Mouse (Mus musculus) embryonic facial prominence, embryonic 12.5 days (tissue): ENCODE results near the gene Mypop. TPM values are rescaled to one million over a fixed set of nuclear protein-coding genes. Genes with fewer than 3 reads are reported as not detected.

Experiments
- ATAC-seq: fragments of 200-750 bp; cut with Nextera tagmentation; 2 replicates; pipeline ENCODE4 v1.8.0; 2017; ENCODE audit not compliant: insufficient number of reproducible peaks, insufficient read depth, low FRiP score, low TSS enrichment
- H3K27ac ChIP-seq: fragments of 300-500 bp; sonication (generic); 2 replicates; pipeline ENCODE4 v1.5.1; 2016; ENCODE audit warnings: mild to moderate bottlenecking
- H3K27me3 ChIP-seq: fragments of 300-500 bp; sonication (generic); 2 replicates; pipeline ENCODE4 v1.6.1; 2016; ENCODE audit warnings: mild to moderate bottlenecking, moderate library complexity
- H3K36me3 ChIP-seq: fragments of 300-500 bp; sonication (generic); 2 replicates; pipeline ENCODE4 v1.6.1; 2016; ENCODE audit warnings: mild to moderate bottlenecking
- H3K4me1 ChIP-seq: fragments of 300-500 bp; sonication (generic); 2 replicates; pipeline ENCODE4 v1.6.1; 2016
- H3K4me2 ChIP-seq: fragments of 300-500 bp; sonication (generic); replicated peaks from 2 replicates; pipeline ENCODE4 v1.6.1; 2016; ENCODE audit warnings: mild to moderate bottlenecking, moderate library complexity
- H3K4me3 ChIP-seq: fragments of 300-500 bp; sonication (generic); 2 replicates; pipeline ENCODE4 v1.5.1; 2016; ENCODE audit warnings: mild to moderate bottlenecking
- H3K9ac ChIP-seq: fragments of 300-500 bp; sonication (generic); 2 replicates; pipeline ENCODE4 v1.6.1; 2016; ENCODE audit warnings: mild to moderate bottlenecking, moderate library complexity
- H3K9me3 ChIP-seq: fragments of 300-500 bp; sonication (generic); 2 replicates; pipeline ENCODE4 v1.6.1; 2016; ENCODE audit warnings: mild to moderate bottlenecking, moderate library complexity
- WGBS: fragments of 180-500 bp; shearing (Covaris S2); methylation state at CpG from one replicate; pipeline ENCODE4 v1.1.7; 2016; 5-methylcytosine and 5-hydroxymethylcytosine counted together
- polyA plus RNA-seq: library from polyadenylated mRNA; unstranded; fragments of >200 nt; fragmentation: Nextera tagmentation; extraction: Ambion mirVana; gene quantifications from 2 replicates; pipeline ENCODE4 v1.2.1, GENCODE M21; 2016

Mypop gene
- polyA plus RNA-seq: 7.7 and 9.8 TPM in 2 replicates

DNA sequence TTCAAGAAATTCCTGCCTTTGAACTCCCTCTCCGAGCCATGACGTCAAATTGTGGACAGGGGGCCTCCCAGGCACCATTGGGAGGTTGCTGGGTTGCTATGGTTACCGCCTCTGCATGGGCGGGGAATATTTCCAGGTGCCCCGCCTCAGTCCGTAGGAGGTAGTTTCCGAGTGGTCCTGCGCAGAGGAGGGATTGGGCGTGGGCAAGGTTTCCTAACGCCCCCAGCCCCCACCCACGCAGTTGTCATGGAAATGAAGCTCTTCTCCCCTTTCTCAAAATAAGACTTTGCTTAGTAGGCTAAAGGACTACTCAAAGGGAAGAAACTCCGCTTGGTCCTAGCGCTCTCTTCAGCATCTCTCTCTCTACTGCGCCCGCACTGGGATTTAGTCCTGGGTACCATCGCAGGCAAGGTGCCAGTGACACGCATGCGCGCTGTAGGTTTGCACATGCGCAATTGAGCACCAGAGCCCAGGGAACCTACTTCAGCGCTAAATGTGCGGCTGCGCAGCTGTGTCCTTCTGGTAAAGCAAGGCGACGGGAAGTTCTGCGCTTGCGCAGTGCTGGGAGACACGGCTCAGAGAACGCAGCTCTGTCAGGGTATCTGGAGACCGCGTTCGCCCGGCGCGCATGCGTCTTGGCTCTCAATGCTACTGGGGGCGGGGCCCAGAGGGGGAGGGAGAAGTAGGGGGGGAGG, at the start of gene Mypop:
TSS of gene Mypop (plus strand) at position 645 of the 695 bp plus-strand sequence.
- under 1% methylated on average over 37 of the region's 37 CpGs for WGBS
- H3K9me3 ChIP-seq: no peaks in the 10 kb centered on the region
- peak; percentile 94 for ATAC-seq
- H3K27me3 ChIP-seq: peaks cover 30% of the 10 kb centered on the region
- peak within 1 kb of the TSS; percentile 77 for H3K4me2 ChIP-seq
- peak within 1 kb of the TSS; percentile 57 for H3K9ac ChIP-seq
- H3K36me3 ChIP-seq: no peaks in the 10 kb centered on the region
- peak within 1 kb of the TSS; percentile 87 for H3K27ac ChIP-seq
- peak within 1 kb of the TSS; percentile 48 for H3K4me3 ChIP-seq
- H3K4me1 ChIP-seq: peaks cover 12% of the 10 kb centered on the region; the same call in 1 of the 2 replicates

DNA sequence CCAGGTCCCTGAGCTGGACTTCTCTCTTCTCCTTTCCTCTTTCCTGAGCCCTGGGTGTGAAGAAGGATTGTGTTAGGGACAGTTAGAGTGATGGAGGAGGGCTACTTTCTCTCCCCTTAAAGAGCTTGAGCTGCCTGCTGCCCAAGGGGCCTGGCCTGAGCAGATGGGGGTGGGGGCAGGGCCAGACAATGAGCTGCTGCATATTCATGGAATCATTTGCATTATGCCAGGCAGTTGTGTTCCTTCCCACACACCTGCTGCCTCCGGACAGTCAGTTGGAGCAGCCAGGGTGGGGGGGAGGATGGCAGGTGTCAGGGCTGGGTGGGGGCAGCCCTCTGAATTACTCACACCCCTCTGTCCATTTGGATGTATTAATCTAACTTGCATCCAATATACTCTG, 48.7 kb upstream of the Mypop start:
- Histone ChIP-seq H3K27me3 (peaks cover 8% of the 10 kb centered on the region), H3K27ac (0 out of 2 replicates have a peak overlapping the region, but pooled peaks have one; percentile 23), H3K9ac (no peak overlapping the region), H3K4me2 (no peak overlapping the region), H3K4me1 (no peaks in the 10 kb centered on the region), H3K9me3 (no peaks in the 10 kb centered on the region), H3K4me3 (no peak overlapping the region), H3K36me3 (no peaks in the 10 kb centered on the region)
- 29% methylated on average over 1 of the region's 1 CpGs for WGBS
- ATAC-seq: no peak

DNA sequence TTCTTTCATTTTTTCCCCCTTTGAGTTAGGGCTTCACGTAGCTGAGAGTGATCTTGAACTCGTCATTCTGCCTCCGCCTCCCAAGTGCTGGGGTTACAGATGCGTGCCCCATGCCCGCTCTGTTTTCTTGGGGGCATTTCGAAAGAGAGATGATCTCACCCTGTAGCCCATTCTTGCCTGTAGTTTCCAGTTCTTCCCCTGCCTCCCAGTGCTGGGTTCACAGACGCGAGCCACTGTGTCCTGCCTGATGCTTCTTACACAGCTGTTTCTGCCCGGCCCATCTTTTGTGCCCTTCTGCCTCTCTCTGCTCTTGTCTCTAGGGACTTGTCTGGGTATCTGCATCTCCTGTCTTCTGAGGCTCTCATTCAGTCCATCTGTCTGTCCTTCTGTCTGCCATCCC, 48.2 kb upstream of the Mypop start:
- Histone ChIP-seq H3K4me2 (no peak overlapping the region), H3K9me3 (no peaks in the 10 kb centered on the region), H3K27me3 (peaks cover 8% of the 10 kb centered on the region), H3K4me3 (no peak overlapping the region), H3K4me1 (no peaks in the 10 kb centered on the region), H3K9ac (no peak overlapping the region), H3K27ac (no peak overlapping the region), H3K36me3 (no peaks in the 10 kb centered on the region)
- no peak for ATAC-seq
- WGBS: 60% methylated on average over 9 of the region's 9 CpGs

DNA sequence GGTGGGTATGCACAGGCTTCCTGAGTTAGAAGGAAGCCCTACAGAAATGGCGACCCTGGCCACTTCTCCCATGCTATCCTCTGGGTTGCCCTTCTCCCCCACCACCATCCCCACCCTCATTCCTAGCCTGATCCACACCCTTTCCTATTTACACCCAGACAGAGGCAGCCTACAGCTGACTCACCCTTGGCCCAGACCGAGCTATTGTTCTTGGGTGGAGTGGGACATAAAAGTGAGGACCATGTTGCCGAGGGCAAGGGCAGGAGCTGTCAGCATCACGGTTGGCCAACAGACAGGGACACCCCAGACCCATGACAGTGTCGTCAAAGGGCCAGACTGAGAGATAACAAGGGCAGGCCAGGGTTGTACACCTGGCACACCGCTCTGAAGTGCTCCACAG, 42.9 kb upstream of the Mypop start:
- Histone ChIP-seq H3K4me2 (no peak overlapping the region), H3K27me3 (peaks cover 15% of the 10 kb centered on the region), H3K36me3 (no peaks in the 10 kb centered on the region), H3K9me3 (no peaks in the 10 kb centered on the region), H3K4me3 (no peak overlapping the region), H3K27ac (no peak overlapping the region), H3K4me1 (0 out of 2 replicates have a peak, but pooled peaks cover 3% of the 10 kb centered on the region), H3K9ac (no peak overlapping the region)
- ATAC-seq: no peak
- WGBS: 70% methylated on average over 6 of the region's 6 CpGs

DNA sequence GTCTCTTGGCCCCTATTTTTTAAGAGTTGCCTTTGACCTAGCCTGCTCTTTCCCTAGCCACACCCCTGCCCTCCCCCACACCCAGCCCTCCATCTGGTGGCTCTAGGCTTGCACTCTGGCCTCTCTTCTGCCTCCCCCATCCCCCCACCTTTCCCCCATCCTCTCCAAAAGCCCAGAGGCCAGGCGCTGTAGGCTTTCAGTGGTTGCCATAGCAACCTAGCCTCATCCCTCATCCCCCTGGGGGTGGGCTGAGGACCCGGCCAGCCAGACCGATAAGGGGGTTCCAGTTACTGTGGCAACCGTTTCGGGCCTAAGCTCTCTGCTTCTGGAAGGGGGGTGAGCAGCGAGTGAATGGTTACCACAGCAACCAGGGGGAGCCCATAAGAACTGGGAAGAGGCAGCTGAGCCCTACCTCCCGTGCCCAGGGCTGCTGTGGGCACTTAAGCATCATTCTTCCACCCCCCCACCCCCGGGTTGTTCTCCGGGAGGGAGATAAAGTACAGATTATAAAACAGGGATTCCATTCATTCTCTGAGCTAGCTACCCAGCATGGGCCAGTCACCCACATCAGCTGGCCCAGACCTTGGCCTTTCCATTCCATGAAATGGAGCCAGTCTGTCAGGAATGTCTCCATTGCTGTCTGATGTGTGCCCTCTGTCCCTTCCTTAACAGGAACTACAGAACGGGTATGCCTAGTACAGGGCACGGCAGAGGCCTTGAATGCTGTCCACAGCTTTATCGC, 41.1 kb upstream of the Mypop start:
- H3K36me3 ChIP-seq: no peaks in the 10 kb centered on the region
- H3K4me2 ChIP-seq: no peak overlapping the region
- peaks cover 19% of the 10 kb centered on the region for H3K27me3 ChIP-seq
- WGBS: 24% methylated on average over 12 of the region's 12 CpGs
- H3K4me3 ChIP-seq: no peak overlapping the region
- no peaks in the 10 kb centered on the region for H3K9me3 ChIP-seq
- no peak overlapping the region for H3K9ac ChIP-seq
- no peak overlapping the region for H3K27ac ChIP-seq
- peak; percentile 76 for ATAC-seq
- 0 out of 2 replicates have a peak, but pooled peaks cover 3% of the 10 kb centered on the region for H3K4me1 ChIP-seq

DNA sequence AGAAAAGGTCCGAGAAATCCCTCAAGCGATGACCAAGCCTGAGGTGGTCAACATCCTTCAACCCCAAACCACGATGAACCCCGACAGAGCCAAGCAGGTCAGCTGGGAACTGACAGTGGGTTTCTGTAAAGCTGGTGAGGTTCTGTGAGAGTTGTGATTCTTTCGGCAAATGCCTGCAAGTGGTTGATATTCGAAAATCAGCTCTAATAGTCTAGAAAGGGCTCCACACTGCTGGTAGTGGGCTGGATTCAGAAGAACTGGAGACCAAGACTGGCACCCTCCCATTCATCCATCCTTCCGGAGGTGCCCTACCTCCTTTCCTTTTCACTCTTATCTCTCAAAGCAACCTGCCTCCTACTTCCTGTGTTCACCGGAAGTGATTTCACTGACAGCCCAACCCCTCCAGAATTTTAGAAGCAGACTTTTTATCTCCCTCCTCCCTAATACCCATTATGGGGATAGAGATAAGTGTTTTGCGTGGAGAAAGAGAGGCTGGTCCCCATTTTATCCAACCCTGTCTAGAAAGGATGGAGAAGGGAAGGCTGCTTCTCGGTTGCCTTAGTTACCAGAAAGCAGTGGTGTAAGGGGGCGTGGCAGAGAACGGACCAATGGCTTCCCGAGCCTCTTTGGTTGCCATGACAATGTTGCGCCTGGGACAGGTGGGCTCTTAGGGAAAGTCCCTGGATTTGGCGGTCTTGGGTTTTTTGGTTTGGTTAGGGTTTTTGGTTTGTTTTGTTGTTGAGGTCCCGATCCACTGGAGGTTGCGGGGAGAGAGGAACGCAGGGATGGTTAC, 40.3 kb upstream of the Mypop start:
- H3K4me3 ChIP-seq: no peak overlapping the region
- H3K36me3 ChIP-seq: no peaks in the 10 kb centered on the region
- H3K27me3 ChIP-seq: peaks cover 23% of the 10 kb centered on the region
- H3K27ac ChIP-seq: no peak overlapping the region
- no peak overlapping the region for H3K9ac ChIP-seq
- no peaks in the 10 kb centered on the region for H3K9me3 ChIP-seq
- H3K4me2 ChIP-seq: no peak overlapping the region
- ATAC-seq: no peak
- WGBS: 22% methylated on average over 18 of the region's 18 CpGs
- 0 out of 2 replicates have a peak, but pooled peaks cover 3% of the 10 kb centered on the region for H3K4me1 ChIP-seq

DNA sequence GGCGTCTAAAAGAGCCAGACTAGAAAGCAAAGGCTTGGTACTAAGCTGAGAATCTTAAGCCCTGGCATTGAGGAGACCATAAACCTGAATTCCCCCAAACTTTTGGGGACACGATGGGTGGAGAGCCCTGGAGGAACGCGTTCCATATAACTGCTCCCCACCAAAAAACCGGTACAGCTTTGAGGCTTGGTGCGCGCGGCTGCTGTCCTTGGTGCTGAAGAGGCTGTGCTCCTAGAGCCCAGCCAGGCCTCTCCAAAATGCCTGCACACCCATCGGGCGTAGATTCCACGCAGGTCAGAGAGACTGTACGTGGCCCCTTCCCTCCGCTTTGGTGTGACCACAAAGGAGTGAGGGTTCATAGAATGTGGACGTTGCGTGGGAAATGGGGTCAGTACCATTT, 39.6 kb upstream of the Mypop start:
- H3K4me3 ChIP-seq: no peak overlapping the region
- no peak overlapping the region for H3K4me2 ChIP-seq
- no peak overlapping the region for H3K27ac ChIP-seq
- H3K9ac ChIP-seq: no peak overlapping the region
- no peak for ATAC-seq
- no peaks in the 10 kb centered on the region for H3K36me3 ChIP-seq
- WGBS: 13% methylated on average over 15 of the region's 15 CpGs
- H3K4me1 ChIP-seq: 0 out of 2 replicates have a peak, but pooled peaks cover 3% of the 10 kb centered on the region
- H3K27me3 ChIP-seq: peaks cover 30% of the 10 kb centered on the region
- no peaks in the 10 kb centered on the region for H3K9me3 ChIP-seq

DNA sequence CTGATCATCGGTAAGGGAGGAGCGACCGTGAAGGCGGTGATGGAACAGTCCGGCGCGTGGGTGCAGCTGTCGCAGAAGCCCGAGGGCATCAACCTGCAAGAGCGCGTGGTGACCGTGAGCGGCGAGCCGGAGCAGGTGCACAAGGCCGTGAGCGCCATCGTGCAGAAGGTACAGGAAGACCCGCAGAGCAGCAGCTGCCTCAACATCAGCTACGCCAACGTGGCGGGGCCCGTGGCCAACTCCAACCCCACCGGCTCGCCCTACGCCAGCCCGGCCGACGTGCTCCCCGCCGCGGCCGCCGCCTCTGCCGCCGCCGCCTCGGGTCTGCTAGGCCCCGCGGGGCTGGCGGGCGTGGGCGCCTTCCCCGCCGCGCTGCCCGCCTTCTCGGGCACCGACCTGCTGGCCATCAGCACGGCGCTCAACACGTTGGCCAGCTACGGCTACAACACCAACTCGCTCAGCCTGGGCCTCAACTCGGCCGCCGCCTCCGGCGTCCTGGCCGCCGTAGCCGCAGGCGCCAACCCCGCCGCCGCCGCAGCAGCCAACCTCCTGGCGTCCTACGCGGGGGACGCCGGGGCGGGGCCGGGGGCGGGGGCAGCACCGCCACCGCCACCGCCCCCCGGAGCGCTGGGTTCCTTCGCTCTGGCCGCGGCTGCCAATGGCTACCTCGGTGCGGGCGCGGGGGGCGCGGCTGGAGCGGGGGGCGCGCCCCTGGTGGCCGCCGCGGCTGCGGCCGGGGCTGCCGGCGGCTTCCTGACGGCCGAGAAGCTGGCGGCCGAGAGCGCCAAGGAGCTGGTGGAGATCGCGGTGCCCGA, 33.3 kb upstream of the Mypop start:
- H3K9me3 ChIP-seq: no peaks in the 10 kb centered on the region
- no peak overlapping the region for H3K27ac ChIP-seq
- peak overlapping the region; percentile 98 for H3K4me2 ChIP-seq
- H3K36me3 ChIP-seq: no peaks in the 10 kb centered on the region
- ATAC-seq: peak; percentile 50
- peak overlapping the region; percentile 54 for H3K9ac ChIP-seq
- peak overlapping the region; percentile 54 for H3K4me3 ChIP-seq
- under 1% methylated on average over 91 of the region's 107 CpGs for WGBS
- peaks cover 76% of the 10 kb centered on the region for H3K27me3 ChIP-seq
- peaks cover 8% of the 10 kb centered on the region; the same call in 1 of the 2 replicates for H3K4me1 ChIP-seq

DNA sequence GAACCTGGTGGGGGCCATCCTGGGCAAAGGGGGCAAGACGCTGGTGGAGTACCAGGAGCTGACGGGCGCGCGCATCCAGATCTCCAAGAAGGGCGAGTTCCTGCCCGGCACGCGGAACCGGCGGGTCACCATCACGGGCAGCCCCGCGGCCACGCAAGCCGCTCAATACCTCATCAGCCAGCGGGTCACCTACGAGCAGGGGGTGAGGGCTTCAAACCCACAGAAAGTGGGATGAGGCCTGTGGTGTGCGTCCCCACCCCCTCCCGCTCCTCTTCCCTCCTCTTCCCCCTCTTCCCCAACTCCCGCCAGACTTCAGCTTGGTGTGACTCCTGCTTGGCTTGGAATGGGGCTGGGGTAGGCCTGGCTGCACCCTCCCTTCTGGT, 32.7 kb upstream of the Mypop start:
- ATAC-seq: no peak
- peaks cover 11% of the 10 kb centered on the region; the same call in 1 of the 2 replicates for H3K4me1 ChIP-seq
- H3K9me3 ChIP-seq: no peaks in the 10 kb centered on the region
- H3K4me2 ChIP-seq: peak overlapping the region; percentile 98
- peak overlapping the region; percentile 54 for H3K9ac ChIP-seq
- peak overlapping the region; percentile 54 for H3K4me3 ChIP-seq
- 2% methylated on average over 21 of the region's 21 CpGs for WGBS
- peaks cover 82% of the 10 kb centered on the region for H3K27me3 ChIP-seq
- no peaks in the 10 kb centered on the region for H3K36me3 ChIP-seq
- no peak overlapping the region for H3K27ac ChIP-seq

DNA sequence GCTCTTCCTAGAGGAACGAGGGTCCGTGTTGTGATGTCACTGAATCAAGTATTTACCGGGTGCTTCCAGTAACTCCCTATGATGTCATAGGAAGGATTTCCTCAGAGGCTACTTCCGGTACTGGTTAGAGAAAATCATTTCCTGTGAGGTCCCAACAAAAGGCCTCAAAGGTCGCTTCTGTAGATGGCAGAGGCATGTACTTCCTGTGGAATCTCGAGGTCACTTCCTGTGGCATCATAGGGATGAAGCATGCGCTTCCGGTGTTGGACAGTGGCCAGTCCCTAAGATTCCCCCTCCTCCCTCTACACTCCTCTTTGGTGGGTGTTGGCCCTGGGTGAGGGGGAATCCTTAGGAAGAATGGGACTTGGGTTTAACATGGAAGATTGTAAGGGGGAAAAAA, 31.6 kb upstream of the Mypop start:
- no peaks in the 10 kb centered on the region for H3K36me3 ChIP-seq
- H3K4me3 ChIP-seq: no peak overlapping the region
- H3K27ac ChIP-seq: no peak overlapping the region
- peaks cover 11% of the 10 kb centered on the region; the same call in 1 of the 2 replicates for H3K4me1 ChIP-seq
- no peak for ATAC-seq
- no peak overlapping the region for H3K9ac ChIP-seq
- 55% methylated on average over 8 of the region's 8 CpGs for WGBS
- peaks cover 93% of the 10 kb centered on the region for H3K27me3 ChIP-seq
- H3K9me3 ChIP-seq: no peaks in the 10 kb centered on the region
- H3K4me2 ChIP-seq: no peak overlapping the region
